Mouse (Mus musculus): ENCODE measurements at regions not wholly inside any gene's neighbourhood (a gene's known extent, or its start where the extent isn't known, plus 50 kb on each side); places are given as distances from the start of the nearest gene placed in this dataset.

- TF ChIP-seq POLR2A (IDR thresholded peaks at IDR 0.05; ENCODE audit: extremely low read depth, insufficient read depth, low read length) (no peak), CTCF (IDR thresholded peaks at IDR 0.05; ENCODE audit: extremely low read depth, insufficient read depth, low read length) (no peak)
Observed at GRCm38 (mm10) chr14:103929734-103930364, 85.6 kb upstream of the Ednrb start.
